Mouse (Mus musculus) hindbrain, embryonic 10.5 days (tissue): Measurements from ENCODE around the gene N4bp2. TPM values are rescaled to one million over a fixed set of nuclear protein-coding genes. Genes with fewer than 3 reads are reported as not detected.

Experiments used
- DNase-seq: peaks from one replicate; pipeline ENCODE4 v3.0.0-alpha.2; 2017; ENCODE audit warnings: low spot score
- H3K27ac ChIP-seq: fragments of 300-500 bp; sonication (generic); 2 replicates; pipeline ENCODE4 v1.5.1; 2016; ENCODE audit warnings: mild to moderate bottlenecking, moderate library complexity
- H3K27me3 ChIP-seq: fragments of 300-500 bp; sonication (generic); 2 replicates; pipeline ENCODE4 v1.6.1; 2016; ENCODE audit warnings: mild to moderate bottlenecking; ENCODE audit not compliant: poor library complexity, insufficient read depth, severe bottlenecking
- H3K36me3 ChIP-seq: fragments of 300-500 bp; sonication (generic); 2 replicates; pipeline ENCODE4 v1.6.1; 2016; ENCODE audit warnings: mild to moderate bottlenecking, moderate library complexity
- H3K4me1 ChIP-seq: fragments of 300-500 bp; sonication (generic); replicated peaks from 2 replicates; pipeline ENCODE4 v1.6.1; 2016; ENCODE audit warnings: mild to moderate bottlenecking
- H3K4me3 ChIP-seq: fragments of 300-500 bp; sonication (generic); 2 replicates; pipeline ENCODE4 v1.5.1; 2016; ENCODE audit warnings: mild to moderate bottlenecking, moderate library complexity
- H3K9me3 ChIP-seq: fragments of 300-500 bp; sonication (generic); 2 replicates; pipeline ENCODE4 v1.6.1; 2016; ENCODE audit warnings: mild to moderate bottlenecking, moderate library complexity
- WGBS: fragments of 180-500 bp; shearing (Covaris S2); methylation state at CpG from one replicate; pipeline ENCODE4 v1.1.7; 2016; 5-methylcytosine and 5-hydroxymethylcytosine counted together
- polyA plus RNA-seq: library from polyadenylated mRNA; unstranded; fragments of >200 nt; fragmentation: Nextera tagmentation; extraction: Ambion mirVana; gene quantifications from 2 replicates; pipeline ENCODE4 v1.2.1, GENCODE M21; 2016

Gene N4bp2
- polyA plus RNA-seq, 1 experiment from 2014 or later: 21.6 TPM

GRCm38 (mm10) chr5:65752021-65752420 is 11.3 kb upstream of the N4bp2 start:
- Histone ChIP-seq H3K4me3 (no peak overlapping the region), H3K27me3 (no peaks in the 10 kb centered on the region), H3K36me3 (no peaks in the 10 kb centered on the region), H3K4me1 (peaks cover 9% of the 10 kb centered on the region), H3K9me3 (no peaks in the 10 kb centered on the region), H3K27ac (no peak overlapping the region)
- no peak for DNase-seq
- 64% methylated on average over 4 of the region's 4 CpGs for WGBS

- Histone ChIP-seq H3K36me3 (no peaks in the 10 kb centered on the region), H3K27ac (no peak overlapping the region), H3K9me3 (no peaks in the 10 kb centered on the region), H3K4me1 (no peaks in the 10 kb centered on the region), H3K4me3 (no peak overlapping the region), H3K27me3 (no peaks in the 10 kb centered on the region)
- 92% methylated on average over 5 of the region's 5 CpGs for WGBS
- DNase-seq: no peak
Observed at GRCm38 (mm10) chr5:65755859-65756258, 7.5 kb upstream of the N4bp2 start.

GRCm38 (mm10) chr5:65757110-65757509 is 6.2 kb upstream of the N4bp2 start:
- DNase-seq: no peak
- Histone ChIP-seq H3K4me3 (no peak overlapping the region), H3K4me1 (0 out of 2 replicates have a peak, but pooled peaks cover 5% of the 10 kb centered on the region), H3K36me3 (no peaks in the 10 kb centered on the region), H3K27me3 (no peaks in the 10 kb centered on the region), H3K9me3 (no peaks in the 10 kb centered on the region), H3K27ac (no peak overlapping the region)
- 93% methylated on average over 1 of the region's 1 CpGs for WGBS

GRCm38 (mm10) chr5:65760041-65760440 is 3.3 kb upstream of the N4bp2 start:
- WGBS: 91% methylated on average over 4 of the region's 4 CpGs
- Histone ChIP-seq H3K4me3 (no peak overlapping the region), H3K9me3 (no peaks in the 10 kb centered on the region)

GRCm38 (mm10) chr5:65760599-65760998 is 2.7 kb upstream of the N4bp2 start:
- no peak for DNase-seq
- H3K27ac ChIP-seq: no peak overlapping the region
- peaks cover 10% of the 10 kb centered on the region for H3K4me1 ChIP-seq
- H3K36me3 ChIP-seq: no peaks in the 10 kb centered on the region
- WGBS: 92% methylated on average over 2 of the region's 2 CpGs
- H3K9me3 ChIP-seq: no peaks in the 10 kb centered on the region
- H3K27me3 ChIP-seq: no peaks in the 10 kb centered on the region
- no peak overlapping the region for H3K4me3 ChIP-seq

More at GRCm38 (mm10) chr5:65760041-65760440, 3.3 kb upstream of the N4bp2 start:
- Histone ChIP-seq H3K27me3 (no peaks in the 10 kb centered on the region), H3K4me1 (0 out of 2 replicates have a peak, but pooled peaks cover 5% of the 10 kb centered on the region), H3K36me3 (no peaks in the 10 kb centered on the region), H3K27ac (no peak overlapping the region)
- no peak for DNase-seq

- Histone ChIP-seq H3K4me1 (peaks cover 11% of the 10 kb centered on the region), H3K27me3 (no peaks in the 10 kb centered on the region), H3K9me3 (no peaks in the 10 kb centered on the region), H3K27ac (no peak overlapping the region), H3K36me3 (no peaks in the 10 kb centered on the region), H3K4me3 (no peak overlapping the region)
- WGBS: 83% methylated on average over 5 of the region's 5 CpGs
- no peak for DNase-seq
Observed at GRCm38 (mm10) chr5:65761020-65761419, 2.3 kb upstream of the N4bp2 start.

- Histone ChIP-seq H3K4me1 (peaks cover 11% of the 10 kb centered on the region), H3K27me3 (no peaks in the 10 kb centered on the region), H3K9me3 (no peaks in the 10 kb centered on the region), H3K36me3 (no peaks in the 10 kb centered on the region), H3K4me3 (peak overlapping the region; percentile 96), H3K27ac (peak overlapping the region; percentile 100)
- no peak for DNase-seq
Observed at GRCm38 (mm10) chr5:65761921-65762320, 1.4 kb upstream of the N4bp2 start.

- H3K27me3 ChIP-seq: no peaks in the 10 kb centered on the region
- peak overlapping the region; percentile 96 for H3K4me3 ChIP-seq
- 0 out of 2 replicates have a peak, but pooled peaks cover under 1% of the 10 kb centered on the region for H3K36me3 ChIP-seq
- WGBS: 4% methylated on average over 3 of the region's 3 CpGs
- DNase-seq: no peak
- no peaks in the 10 kb centered on the region for H3K9me3 ChIP-seq
- H3K4me1 ChIP-seq: peaks cover 11% of the 10 kb centered on the region
- H3K27ac ChIP-seq: peak overlapping the region; percentile 100
Observed at GRCm38 (mm10) chr5:65762686-65763085, 635 bp upstream of the N4bp2 start.

GRCm38 (mm10) chr5:65763916-65764785 is 830 bp downstream of the N4bp2 start:
- H3K9me3 ChIP-seq: no peaks in the 10 kb centered on the region
- H3K27me3 ChIP-seq: no peaks in the 10 kb centered on the region
- under 1% methylated on average over 119 of the region's 121 CpGs for WGBS
- peak overlapping the region; percentile 100 for H3K27ac ChIP-seq
- peaks cover 11% of the 10 kb centered on the region for H3K4me1 ChIP-seq
- H3K36me3 ChIP-seq: 0 out of 2 replicates have a peak, but pooled peaks cover 5% of the 10 kb centered on the region
- DNase-seq: peak; percentile 73
- peak overlapping the region; percentile 96 for H3K4me3 ChIP-seq

- DNase-seq: peak; percentile 88
- H3K27ac ChIP-seq: peak overlapping the region; percentile 100
- 8% methylated on average over 36 of the region's 36 CpGs for WGBS
- no peaks in the 10 kb centered on the region for H3K9me3 ChIP-seq
- H3K4me3 ChIP-seq: peak overlapping the region; percentile 96
- 0 out of 2 replicates have a peak, but pooled peaks cover 6% of the 10 kb centered on the region for H3K36me3 ChIP-seq
- H3K27me3 ChIP-seq: no peaks in the 10 kb centered on the region
- peaks cover 12% of the 10 kb centered on the region for H3K4me1 ChIP-seq
Observed at GRCm38 (mm10) chr5:65764786-65765634, 1.7 kb downstream of the N4bp2 start.

- no peak for DNase-seq
- 71% methylated on average over 5 of the region's 5 CpGs for WGBS
- Histone ChIP-seq H3K27me3 (no peaks in the 10 kb centered on the region), H3K4me1 (peaks cover 13% of the 10 kb centered on the region), H3K4me3 (peak overlapping the region; percentile 96), H3K9me3 (no peaks in the 10 kb centered on the region), H3K27ac (peak overlapping the region; percentile 100; the same call in 1 of the 2 replicates), H3K36me3 (0 out of 2 replicates have a peak, but pooled peaks cover 6% of the 10 kb centered on the region)
Observed at GRCm38 (mm10) chr5:65765635-65765911, 2.3 kb downstream of the N4bp2 start.

GRCm38 (mm10) chr5:65768007-65768406 is 4.7 kb downstream of the N4bp2 start:
- DNase-seq: no peak
- Histone ChIP-seq H3K27ac (no peak overlapping the region), H3K4me1 (peaks cover 8% of the 10 kb centered on the region), H3K36me3 (peaks cover 22% of the 10 kb centered on the region), H3K4me3 (no peak overlapping the region), H3K9me3 (no peaks in the 10 kb centered on the region), H3K27me3 (no peaks in the 10 kb centered on the region)
- 93% methylated on average over 5 of the region's 5 CpGs for WGBS

- DNase-seq: no peak
- Histone ChIP-seq H3K4me1 (peaks cover 8% of the 10 kb centered on the region), H3K27ac (no peak overlapping the region), H3K27me3 (no peaks in the 10 kb centered on the region), H3K36me3 (peaks cover 42% of the 10 kb centered on the region), H3K4me3 (no peak overlapping the region), H3K9me3 (no peaks in the 10 kb centered on the region)
- 93% methylated on average over 7 of the region's 7 CpGs for WGBS
Observed at GRCm38 (mm10) chr5:65770065-65770464, 6.7 kb downstream of the N4bp2 start.
